Mouse (Mus musculus): Measurements from ENCODE around the gene Psmd4.

GRCm38 (mm10) chr3:95007706-95008105 is 34.7 kb downstream of the Psmd4 start:
- TF ChIP-seq CTCF (IDR thresholded peaks at IDR 0.05; ENCODE audit: borderline replicate concordance, insufficient read depth, low read length) = no peak
- no peak for TF ChIP-seq POLR2A (IDR thresholded peaks at IDR 0.05; ENCODE audit: low read depth, low read length)
